Mouse (Mus musculus) CD4-positive helper T cell, adult 2 months (primary cell): ENCODE measurements around the gene Bmp8a.

ENCODE experiments used
- DNase-seq: peaks from one replicate; pipeline ENCODE4 v3.0.0-alpha.2; 2012; ENCODE audit warnings: low read depth, missing footprints, low spot score

Bmp8a gene

DNA sequence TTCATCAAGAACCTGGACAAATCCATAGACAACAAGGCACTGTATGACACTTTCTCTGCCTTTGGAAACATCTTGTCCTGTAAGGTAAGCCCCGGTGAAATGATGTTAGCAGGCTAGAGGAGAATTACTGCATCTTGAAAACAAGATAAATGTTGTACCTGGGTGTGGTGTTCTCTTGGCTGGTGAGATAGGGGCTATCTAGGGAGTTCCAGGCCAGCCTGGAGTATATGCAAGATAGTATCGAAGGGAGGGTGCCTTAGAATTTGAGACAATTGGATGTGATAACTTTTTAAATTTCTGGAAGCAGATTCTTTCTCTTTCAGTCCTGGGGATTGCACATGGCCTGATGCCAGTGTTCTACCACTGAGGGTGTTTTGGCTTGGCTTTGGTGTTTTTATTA, 56.3 kb downstream of the Bmp8a start:
- DNase-seq = no peak

DNA sequence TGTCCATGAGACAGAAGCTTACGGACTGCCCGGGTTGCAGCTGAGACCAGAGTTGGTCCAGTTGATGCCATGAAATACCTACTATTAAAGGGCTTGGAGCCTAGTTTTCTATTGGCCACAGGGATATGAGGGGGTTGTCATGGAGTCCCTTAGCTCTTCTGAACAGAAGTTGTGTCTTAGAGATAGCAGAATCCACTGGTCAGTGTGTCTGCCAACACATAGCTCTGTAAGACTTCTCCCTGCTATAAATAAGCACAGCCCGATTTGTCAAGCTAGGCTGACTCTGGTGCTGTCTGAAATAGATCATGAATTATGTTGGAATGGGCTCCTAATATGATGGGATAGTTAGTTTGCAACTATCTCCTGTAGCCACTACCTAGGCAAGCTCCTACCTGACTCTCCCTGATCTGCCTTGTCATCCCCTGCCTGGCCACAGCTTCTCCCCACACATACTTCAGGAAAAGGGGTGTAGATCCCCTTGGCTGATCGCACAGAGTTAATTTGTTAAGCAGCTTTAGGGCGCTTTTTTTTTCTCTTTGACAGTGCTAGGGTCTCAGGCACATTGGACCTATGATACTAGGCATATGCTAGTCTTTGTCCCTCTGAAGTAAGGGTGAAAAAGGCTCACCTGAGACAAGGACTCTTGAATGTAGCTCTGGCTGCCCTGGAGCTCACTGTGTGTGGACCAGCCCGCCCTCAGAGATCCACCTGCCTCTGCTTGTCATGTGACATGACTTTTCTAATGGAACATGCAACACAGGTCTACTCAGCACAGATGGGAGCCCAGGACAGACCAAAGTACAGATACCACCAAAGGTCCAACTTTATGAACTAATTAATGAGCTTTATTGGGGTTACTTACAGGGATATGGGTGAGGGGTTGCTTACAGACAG, 58.1 kb downstream of the Bmp8a start:
- DNase-seq = no peak

DNA sequence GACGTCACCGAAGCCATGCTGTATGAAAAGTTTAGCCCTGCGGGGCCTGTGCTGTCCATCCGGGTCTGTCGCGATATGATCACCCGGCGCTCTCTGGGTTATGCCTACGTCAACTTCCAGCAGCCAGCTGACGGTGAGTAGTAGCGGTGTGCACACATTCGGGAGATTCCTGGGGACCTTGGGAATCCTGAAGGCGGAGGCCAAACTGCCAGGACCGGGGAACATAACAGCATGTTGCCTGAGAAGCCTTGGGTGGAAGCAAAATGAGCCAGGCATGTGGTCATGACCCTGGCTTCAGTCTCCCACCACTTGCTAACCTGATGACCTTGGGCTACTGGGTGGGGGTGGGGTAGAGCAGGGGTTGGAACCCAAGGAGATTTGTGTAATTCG, 59.4 kb downstream of the Bmp8a start:
- peak; percentile 41 for DNase-seq

DNA sequence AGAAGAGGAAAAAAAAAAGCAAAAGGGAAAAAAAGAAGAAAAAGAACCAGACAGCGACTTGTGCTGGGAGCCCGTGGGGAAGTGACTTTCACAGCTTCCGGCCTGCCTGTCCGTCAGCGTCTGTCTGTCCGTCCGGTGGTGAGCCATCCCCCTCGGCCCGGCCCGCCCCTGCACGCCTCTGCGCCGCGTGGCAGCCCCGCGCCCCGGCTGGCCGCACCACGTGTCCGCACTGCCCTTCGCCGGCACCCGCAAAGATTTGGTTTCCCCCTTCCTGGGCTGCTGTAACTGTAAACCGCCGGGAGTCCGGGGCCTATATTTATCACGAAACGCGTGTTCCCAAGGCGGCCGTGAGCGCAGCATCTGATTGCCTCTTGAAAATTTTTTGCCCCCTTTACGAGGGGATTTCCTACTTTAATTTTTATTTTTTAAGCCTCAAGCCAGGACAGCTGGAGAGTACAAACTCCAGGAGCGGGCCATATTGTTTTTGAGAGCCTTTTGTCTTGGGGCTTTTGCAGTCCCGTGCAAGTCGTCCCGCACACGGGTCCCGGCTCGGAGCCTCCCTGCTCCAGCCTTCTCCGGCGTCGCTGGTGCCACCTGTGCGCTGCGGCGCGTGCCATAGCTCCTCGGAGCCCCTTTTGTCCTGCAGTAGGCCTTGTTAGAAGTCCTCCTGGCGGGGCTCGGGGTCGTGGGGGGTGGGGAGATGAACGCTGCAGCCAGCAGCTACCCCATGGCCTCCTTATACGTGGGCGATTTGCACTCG, 60.0 kb downstream of the Bmp8a start:
- DNase-seq = peak; percentile 53

DNA sequence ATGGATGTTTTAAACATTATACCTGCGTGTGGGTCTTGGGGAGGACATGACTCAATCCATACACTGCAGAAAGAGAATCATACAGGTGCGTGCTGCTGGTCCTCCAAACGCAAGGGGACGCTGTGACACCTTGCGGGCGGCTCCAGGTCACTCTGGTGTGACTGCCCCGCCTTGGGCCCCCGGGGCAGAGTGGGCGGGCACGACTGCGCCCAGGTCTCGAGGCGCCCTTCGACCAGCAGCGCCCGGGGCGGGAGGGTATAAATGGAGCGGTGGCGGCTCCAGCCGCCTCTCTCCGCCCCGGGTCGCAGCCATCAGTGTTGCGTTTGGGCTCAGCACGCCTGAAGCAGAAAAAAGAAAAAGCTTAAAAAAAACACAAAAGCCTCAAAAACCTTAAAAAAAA, 60.6 kb downstream of the Bmp8a start:
- peak; percentile 90 for DNase-seq

DNA sequence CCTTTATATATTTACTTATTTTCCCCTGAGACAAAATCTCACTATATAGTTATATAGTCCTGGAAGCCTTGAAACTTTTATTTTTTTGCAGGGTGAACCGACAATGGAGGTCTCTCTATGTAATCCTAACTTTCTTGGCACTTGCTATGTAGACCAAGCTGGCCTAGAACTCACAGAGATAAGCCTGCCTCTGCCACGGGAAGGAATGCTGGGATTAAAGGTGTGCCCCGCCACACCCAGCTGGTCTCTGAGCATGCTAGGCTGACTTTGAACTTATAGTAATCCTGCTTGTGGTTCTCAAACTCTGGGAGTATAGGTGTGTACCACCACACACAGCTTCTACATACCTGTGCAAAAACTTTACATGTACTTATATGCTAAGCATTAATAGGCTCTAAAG, 62.9 kb downstream of the Bmp8a start:
- no peak for DNase-seq

DNA sequence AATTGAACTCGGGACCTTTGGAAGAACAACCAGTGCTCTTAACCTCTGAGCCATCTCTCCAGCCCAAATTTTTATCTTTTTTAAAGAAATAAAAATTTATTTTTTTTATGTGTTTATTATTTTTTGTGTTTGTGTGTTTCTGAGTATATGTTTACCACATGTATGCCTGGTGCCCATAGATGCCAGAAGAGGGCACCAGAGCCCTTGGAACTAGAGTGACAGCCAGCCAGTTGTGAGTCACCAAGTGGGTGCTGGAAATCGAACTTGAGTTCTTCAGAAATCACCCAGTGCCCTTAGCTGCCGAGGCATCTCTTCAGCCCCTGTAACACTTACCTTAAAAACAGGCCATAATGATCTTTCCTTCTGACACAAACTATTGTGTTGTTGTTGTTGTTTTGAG, 72.0 kb downstream of the Bmp8a start:
- DNase-seq = no peak
